9 mouse cellular contexts compared by ENCODE assay signal in genomic region chr11:9135589-9136246, GRCm38 (mm10). TPM values are rescaled to one million over a fixed set of nuclear protein-coding genes. Genes with fewer than 3 reads are reported as not detected.
DNase-seq lines count a peak whose midpoint lies in the region; ATAC-seq and TF ChIP-seq lines count a peak whose summit lies in the region.
"Had no signal": no experiment of that assay in that cellular context is flagged by ENCODE, and none has a peak within 500 bp of the region (broad histone marks: within the 10 kb centered on the region; RNA-seq: fewer than 3 reads in every experiment).

No protein-coding gene starts in this region.

- H3K27ac ChIP-seq in forebrain, postnatal 0 days (ENCODE audit: low read depth, low read length): no peak overlapping the region
- H3K27ac ChIP-seq: embryonic facial prominence, embryonic 15.5 days had no signal

- DNase-seq in cerebellum, postnatal 10 days: peak; percentile 47 to 52
- no peak for DNase-seq in cerebellum, postnatal 36 days
- no peak for DNase-seq in forebrain, postnatal 0 days
- peak; percentile 23 for DNase-seq in mesoderm, embryonic 11.5 days (ENCODE audit: low read depth, low spot score)
- DNase-seq in gastrocnemius, postnatal 25 days: no peak
- no peak for DNase-seq in adrenal gland, adult 18-20 months (ENCODE audit: low spot score in 2 of 2)
- DNase-seq in natural killer cell, adult 2 months (ENCODE audit: low spot score in 2 of 2): no peak

- peaks cover 35% of the 10 kb centered on the region for H3K9me3 ChIP-seq in E14TG2a.4 (ENCODE audit: low read length)
- H3K9me3 ChIP-seq in forebrain, postnatal 0 days (ENCODE audit: low read length): no peaks in the 10 kb centered on the region
- H3K9me3 ChIP-seq: embryonic facial prominence, embryonic 15.5 days had no signal

- peak; percentile 50; the same call in 1 of the 2 replicates for ATAC-seq in forebrain, postnatal 0 days

- H3K36me3 ChIP-seq in E14TG2a.4 (ENCODE audit: insufficient read depth, low read length): peaks cover 63% of the 10 kb centered on the region
- no peaks in the 10 kb centered on the region for H3K36me3 ChIP-seq in forebrain, postnatal 0 days (ENCODE audit: insufficient read depth)
- H3K36me3 ChIP-seq: embryonic facial prominence, embryonic 15.5 days had no signal

- no peak overlapping the region for H3K9ac ChIP-seq in forebrain, postnatal 0 days
- H3K9ac ChIP-seq: embryonic facial prominence, embryonic 15.5 days had no signal

- peaks cover 55% of the 10 kb centered on the region for H3K4me1 ChIP-seq in E14TG2a.4 (replicated peaks; ENCODE audit: low read depth, low read length)
- no peaks in the 10 kb centered on the region for H3K4me1 ChIP-seq in forebrain, postnatal 0 days (ENCODE audit: insufficient read depth)
- H3K4me1 ChIP-seq: embryonic facial prominence, embryonic 15.5 days had no signal

- 71% methylated on average over 11 of the region's 11 CpGs for WGBS in forebrain, postnatal 0 days

- peak; percentile 76 for TF ChIP-seq CTCF in E14TG2a.4 (conservative IDR thresholded peaks at IDR 0.05; ENCODE audit: low read length)
- peak; percentile 50 for TF ChIP-seq CTCF in forebrain, postnatal 0 days (IDR thresholded peaks at IDR 0.05; ENCODE audit: low read depth)

- H3K27me3 ChIP-seq in E14TG2a.4 (ENCODE audit: insufficient read depth, low read length): no peaks in the 10 kb centered on the region
- no peaks in the 10 kb centered on the region for H3K27me3 ChIP-seq in forebrain, postnatal 0 days (ENCODE audit: insufficient read depth, low read length)
- H3K27me3 ChIP-seq: embryonic facial prominence, embryonic 15.5 days had no signal

- H3K4me2 ChIP-seq in forebrain, postnatal 0 days (ENCODE audit: low read depth): no peak overlapping the region
- H3K4me2 ChIP-seq: embryonic facial prominence, embryonic 15.5 days had no signal

- H3K4me3 ChIP-seq in E14TG2a.4 (replicated peaks; ENCODE audit: low read length): no peak overlapping the region
- no peak overlapping the region for H3K4me3 ChIP-seq in forebrain, postnatal 0 days (ENCODE audit: low read depth, low read length)
- H3K4me3 ChIP-seq: embryonic facial prominence, embryonic 15.5 days had no signal

RNA-seq across cellular contexts. Expression of gene Upp1, which starts 17.8 kb away (rescaled TPM):
- 0.14 and 0.46 TPM in 2 replicates for total RNA-seq in forebrain, postnatal 0 days (2014; rRNA removed)
- polyA plus RNA-seq in forebrain, postnatal 0 days (2015; fragmentation: Nextera tagmentation; extraction: Ambion mirVana): 2.2 and 2.4 TPM in 2 replicates
- 1 to 10 TPM in 1 of 2 experiments, under 1 TPM in 1; 0.23 to 1.7 TPM for total RNA-seq in gastrocnemius, postnatal 25 days (2021)
- 10 to 100 TPM; 11.0 to 12.2 TPM for total RNA-seq in adrenal gland, adult 18-20 months (2021)

RNA-seq across cellular contexts. Expression of gene Abca13, which starts 56.0 kb away (rescaled TPM):
- total RNA-seq in forebrain, postnatal 0 days (2014; rRNA removed): 0.05 and 0.08 TPM in 2 replicates
- 0.03 and 0.06 TPM in 2 replicates for polyA plus RNA-seq in forebrain, postnatal 0 days (2015; fragmentation: Nextera tagmentation; extraction: Ambion mirVana)
- total RNA-seq in gastrocnemius, postnatal 25 days (2021): not detected
- total RNA-seq in adrenal gland, adult 18-20 months (2021): under 1 TPM; 0.07 to 0.10 TPM

Comparison
In these comparisons a context has a peak if more than half of its experiments do, and no peak if none do; other contexts are left out.
1. DNase-seq: peak in cerebellum, postnatal 10 days (2 of 2) and mesoderm, embryonic 11.5 days (single experiment); none in cerebellum, postnatal 36 days (0 of 2), forebrain, postnatal 0 days (single experiment), gastrocnemius, postnatal 25 days (single experiment), adrenal gland, adult 18-20 months (0 of 2) and natural killer cell, adult 2 months (0 of 2).